Mouse (Mus musculus) telencephalon, adult 2 months (tissue): ENCODE data around the gene Ppp3ca.

Experiments used
- DNase-seq: peaks from one replicate; pipeline ENCODE4 v3.0.0-alpha.2; 2011; ENCODE audit warnings: low read depth, low spot score

Gene Ppp3ca

GRCm38 (mm10) chr3:136763717-136764270 is 93.9 kb downstream of the Ppp3ca start:
- no peak for DNase-seq

GRCm38 (mm10) chr3:136765569-136765968 is 95.6 kb downstream of the Ppp3ca start:
- no peak for DNase-seq

- DNase-seq, result no peak
Measured at GRCm38 (mm10) chr3:136768775-136769485, 99.0 kb downstream of the Ppp3ca start.

- DNase-seq, result no peak
Measured at GRCm38 (mm10) chr3:136769486-136769882, 99.6 kb downstream of the Ppp3ca start.

GRCm38 (mm10) chr3:136771700-136772099 is 101.8 kb downstream of the Ppp3ca start:
- no peak for DNase-seq

- DNase-seq, result no peak
Measured at GRCm38 (mm10) chr3:136773217-136773616, 103.3 kb downstream of the Ppp3ca start.

- peak; percentile 38 for DNase-seq
Measured at GRCm38 (mm10) chr3:136774196-136774595, 104.3 kb downstream of the Ppp3ca start.

GRCm38 (mm10) chr3:136776525-136776924 is 106.6 kb downstream of the Ppp3ca start:
- DNase-seq, result no peak

- DNase-seq, result no peak
Measured at GRCm38 (mm10) chr3:136777380-136777779, 107.5 kb downstream of the Ppp3ca start.

- DNase-seq, result no peak
Measured at GRCm38 (mm10) chr3:136777787-136778216, 107.9 kb downstream of the Ppp3ca start.

GRCm38 (mm10) chr3:136780321-136780720 is 110.4 kb downstream of the Ppp3ca start:
- DNase-seq, result no peak

GRCm38 (mm10) chr3:136782058-136782457 is 112.1 kb downstream of the Ppp3ca start:
- no peak for DNase-seq

GRCm38 (mm10) chr3:136785686-136786085 is 115.8 kb downstream of the Ppp3ca start:
- no peak for DNase-seq

GRCm38 (mm10) chr3:136790261-136790871 is 120.4 kb downstream of the Ppp3ca start:
- DNase-seq, result no peak

- no peak for DNase-seq
Measured at GRCm38 (mm10) chr3:136791404-136791803, 121.5 kb downstream of the Ppp3ca start.

GRCm38 (mm10) chr3:136791946-136792345 is 122.0 kb downstream of the Ppp3ca start:
- DNase-seq, result no peak

GRCm38 (mm10) chr3:136793411-136793810 is 123.5 kb downstream of the Ppp3ca start:
- DNase-seq, result no peak

GRCm38 (mm10) chr3:136794426-136795217 is 124.7 kb downstream of the Ppp3ca start:
- DNase-seq, result no peak

GRCm38 (mm10) chr3:136798896-136799295 is 129.0 kb downstream of the Ppp3ca start:
- no peak for DNase-seq

GRCm38 (mm10) chr3:136802595-136802994 is 132.7 kb downstream of the Ppp3ca start:
- no peak for DNase-seq

GRCm38 (mm10) chr3:136805897-136806296 is 136.0 kb downstream of the Ppp3ca start:
- DNase-seq, result no peak

GRCm38 (mm10) chr3:136810271-136810670 is 140.3 kb downstream of the Ppp3ca start:
- no peak for DNase-seq
